Mouse (Mus musculus) MEL (cell line): ENCODE data around the gene Hmgb1. TPM values are rescaled to one million over a fixed set of nuclear protein-coding genes. Genes with fewer than 3 reads are reported as not detected.

Experiments
- DNase-seq: peaks from one replicate; pipeline ENCODE4 v3.0.0; 2011; ENCODE audit warnings: low read depth, low spot score
- H3K27ac ChIP-seq: 2 replicates; pipeline ENCODE4 v1.5.1; 2012; ENCODE audit warnings: low read depth, mild to moderate bottlenecking, control low read depth, low read length, moderate library complexity; ENCODE audit not compliant: control insufficient read depth
- H3K27me3 ChIP-seq, 2 experiments: fragments of 150-350 bp in 1 of 2; sonication (generic) in 1 of 2; 2 replicates each; pipeline ENCODE4 v1.6.1; 2012; ENCODE audit warnings: low read length in 2 of 2, mild to moderate bottlenecking in 2 of 2, improper control_type of control experiment in 1 of 2, moderate library complexity in 1 of 2; ENCODE audit not compliant: insufficient read depth in 2 of 2, control insufficient read depth in 1 of 2
- H3K36me3 ChIP-seq, 2 experiments: 2 replicates each; pipeline ENCODE4 v1.6.1; 2012 to 2014; ENCODE audit warnings: low read length in 2 of 2, improper control_type of control experiment in 1 of 2, inconsistent platforms in 1 of 2, mild to moderate bottlenecking in 1 of 2; ENCODE audit not compliant: insufficient read depth in 2 of 2, control insufficient read depth in 1 of 2
- H3K4me1 ChIP-seq, 2 experiments: fragments of 150-350 bp in 1 of 2; sonication (generic) in 1 of 2; 2 replicates each; pipeline ENCODE4 v1.6.1; 2012; ENCODE audit warnings: low read length in 2 of 2, improper control_type of control experiment in 1 of 2, mild to moderate bottlenecking in 1 of 2; ENCODE audit not compliant: insufficient read depth in 2 of 2, control insufficient read depth in 1 of 2
- H3K4me3 ChIP-seq, 2 experiments: fragments of 150-350 bp in 1 of 2; sonication (generic) in 1 of 2; 2 replicates each; pipeline ENCODE4 v1.5.1; 2012; ENCODE audit warnings: low read depth in 2 of 2, low read length in 2 of 2, mild to moderate bottlenecking in 2 of 2, moderate library complexity in 2 of 2, control low read depth in 1 of 2, improper control_type of control experiment in 1 of 2; ENCODE audit not compliant: control insufficient read depth in 1 of 2, insufficient read depth in 1 of 2
- H3K79me2 ChIP-seq: 2 replicates; pipeline ENCODE4 v1.6.1; 2012; ENCODE audit warnings: mild to moderate bottlenecking, low read length, moderate library complexity; ENCODE audit not compliant: control insufficient read depth, poor library complexity, insufficient read depth
- H3K9ac ChIP-seq: 2 replicates; pipeline ENCODE4 v1.6.1; 2012; ENCODE audit warnings: low read depth, mild to moderate bottlenecking, control low read depth, low read length, moderate library complexity; ENCODE audit not compliant: control insufficient read depth, poor library complexity, severe bottlenecking
- H3K9me3 ChIP-seq: fragments of 150-350 bp; sonication (generic); replicated peaks from 2 replicates; pipeline ENCODE4 v1.6.1; 2012; ENCODE audit warnings: mild to moderate bottlenecking, low read length, improper control_type of control experiment, moderate library complexity; ENCODE audit not compliant: insufficient read depth
- BHLHE40 ChIP-seq: IDR thresholded peaks from 2 replicates; pipeline ENCODE4 v1.6.1; 2012; ENCODE audit warnings: low read depth, mild to moderate bottlenecking, inconsistent platforms, low read length, improper control_type of control experiment, borderline replicate concordance
- CHD1 ChIP-seq: IDR thresholded peaks from 2 replicates; pipeline ENCODE4 v1.6.1; 2012; ENCODE audit warnings: low read depth, mild to moderate bottlenecking, inconsistent platforms, low read length, improper control_type of control experiment
- CHD2 ChIP-seq: IDR thresholded peaks from 2 replicates; pipeline ENCODE4 v1.6.1; 2011; ENCODE audit warnings: low read length, improper control_type of control experiment
- ETS1 ChIP-seq: IDR thresholded peaks from 2 replicates; pipeline ENCODE4 v1.6.1; 2012; ENCODE audit warnings: low read depth, mild to moderate bottlenecking, inconsistent platforms, low read length, improper control_type of control experiment, moderate library complexity
- GABPA ChIP-seq: IDR thresholded peaks from 2 replicates; pipeline ENCODE4 v1.6.1; 2012; ENCODE audit warnings: low read depth, mild to moderate bottlenecking, inconsistent platforms, low read length, improper control_type of control experiment, moderate library complexity
- MAX ChIP-seq: IDR thresholded peaks from 2 replicates; pipeline ENCODE4 v1.6.1; 2011; ENCODE audit warnings: low read length, improper control_type of control experiment
- MYB ChIP-seq: IDR thresholded peaks from 2 replicates; pipeline ENCODE4 v1.6.1; 2011; ENCODE audit warnings: mild to moderate bottlenecking, low read depth, low read length, improper control_type of control experiment
- MYC ChIP-seq: IDR thresholded peaks from 2 replicates; pipeline ENCODE4 v1.6.1; 2011; ENCODE audit warnings: low read depth, mild to moderate bottlenecking, low read length, improper control_type of control experiment, moderate library complexity
- POLR2AphosphoS2 ChIP-seq: IDR thresholded peaks from 2 replicates; pipeline ENCODE4 v1.6.1; 2011; ENCODE audit warnings: low read length, improper control_type of control experiment
- SIN3A ChIP-seq: IDR thresholded peaks from 2 replicates; pipeline ENCODE4 v1.6.1; 2012; ENCODE audit warnings: low read length, improper control_type of control experiment, inconsistent platforms
- SMC3 ChIP-seq: IDR thresholded peaks from 2 replicates; pipeline ENCODE4 v1.6.1; 2011; ENCODE audit warnings: low read depth, low read length, improper control_type of control experiment
- TBP ChIP-seq: IDR thresholded peaks from 2 replicates; pipeline ENCODE4 v1.8.0; 2011; ENCODE audit warnings: low read depth, low read length, improper control_type of control experiment
- UBTF ChIP-seq: IDR thresholded peaks from 2 replicates; pipeline ENCODE4 v1.6.1; 2012; ENCODE audit warnings: low read depth, mild to moderate bottlenecking, inconsistent platforms, low read length, improper control_type of control experiment, moderate library complexity, borderline replicate concordance; ENCODE audit not compliant: insufficient read depth
- USF1 ChIP-seq: IDR thresholded peaks from 2 replicates; pipeline ENCODE4 v1.6.1; 2014; ENCODE audit warnings: low read depth, mild to moderate bottlenecking, inconsistent platforms, low read length, improper control_type of control experiment, moderate library complexity
- ZKSCAN1 ChIP-seq: IDR thresholded peaks from 2 replicates; pipeline ENCODE4 v1.6.1; 2012; ENCODE audit warnings: low read depth, mild to moderate bottlenecking, inconsistent platforms, low read length, improper control_type of control experiment, moderate library complexity
- ZMIZ1 ChIP-seq: IDR thresholded peaks from 2 replicates; pipeline ENCODE4 v1.6.1; 2012; ENCODE audit warnings: low read depth, mild to moderate bottlenecking, inconsistent platforms, low read length, improper control_type of control experiment, moderate library complexity
- polyA plus RNA-seq, 2 experiments: library from polyadenylated mRNA; stranded (reverse) in 1 of 2; unstranded in 1 of 2; fragments of >175 nt in 1 of 2; fragments of >200 nt in 1 of 2; gene quantifications; 2 replicates each; pipeline versions ENCODE4 v1.2.1 to v1.2.4; 2012; ENCODE audit warnings: low replicate concordance in 2 of 2, low read depth in 1 of 2; ENCODE audit not compliant: insufficient read length in 2 of 2, insufficient read depth in 1 of 2, missing spikeins in 1 of 2
- total RNA-seq: library from RNA; depleted of rRNA; stranded (reverse); fragments of 300-350 nt; gene quantifications from 2 replicates; pipeline ENCODE4 v1.2.3, GENCODE M21; 2012

Gene Hmgb1
- total and polyA plus RNA-seq, 3 experiments = 600 to 678 TPM; not detected in 1

- no peak overlapping the region for H3K9ac ChIP-seq
- no peak overlapping the region for H3K4me3 ChIP-seq
- DNase-seq = no peak
- no peaks in the 10 kb centered on the region; a peak in 1 of 4 replicates for H3K27me3 ChIP-seq
- TF ChIP-seq MYB (no peak), ZMIZ1 (no peak), CHD1 (no peak), POLR2AphosphoS2 (no peak), MYC (no peak), UBTF (no peak), ZKSCAN1 (no peak), BHLHE40 (no peak)
- no peak overlapping the region for H3K27ac ChIP-seq
- no peaks in the 10 kb centered on the region for H3K36me3 ChIP-seq
- H3K4me1 ChIP-seq = no peaks in the 10 kb centered on the region
- no peaks in the 10 kb centered on the region for H3K9me3 ChIP-seq
- no peaks in the 10 kb centered on the region for H3K79me2 ChIP-seq
These were observed 15.5 kb downstream of the Hmgb1 start for GRCm38 (mm10) chr5:149168816-149169215.

DNA sequence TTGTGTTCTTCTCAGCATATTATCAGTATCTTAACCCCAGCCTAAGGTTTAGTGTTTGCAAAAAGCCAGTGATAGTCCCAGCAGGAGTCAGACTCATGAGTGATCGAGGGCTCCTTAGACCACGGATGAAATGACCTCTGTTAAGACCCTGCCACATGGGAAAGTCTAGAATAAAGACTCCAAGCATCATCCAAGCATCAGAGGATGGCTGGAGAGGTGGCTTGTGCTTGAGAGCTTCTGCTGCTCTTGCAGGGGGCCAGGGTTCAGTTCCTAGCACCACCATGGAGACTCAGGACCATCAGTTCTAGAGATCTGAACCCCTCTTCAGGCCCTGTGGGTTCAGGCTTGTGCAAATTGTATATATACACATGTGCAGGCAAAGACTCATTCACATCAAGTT is 16.2 kb downstream of the Hmgb1 start:
- peaks cover 0 to under 1% of the 10 kb centered on the region in 2 experiments; a peak in 1 of 4 replicates for H3K4me1 ChIP-seq
- H3K4me3 ChIP-seq = no peak overlapping the region
- H3K9ac ChIP-seq = no peak overlapping the region
- 0 out of 4 replicates have a peak, but pooled peaks cover 0 to under 1% of the 10 kb centered on the region in 2 experiments for H3K36me3 ChIP-seq
- H3K79me2 ChIP-seq = no peaks in the 10 kb centered on the region
- no peaks in the 10 kb centered on the region for H3K9me3 ChIP-seq
- no peak for DNase-seq
- no peak overlapping the region for H3K27ac ChIP-seq
- H3K27me3 ChIP-seq = no peaks in the 10 kb centered on the region; a peak in 1 of 4 replicates
- no peak for TF ChIP-seq SIN3A
- TF ChIP-seq CHD2 = no peak
- no peak for TF ChIP-seq SMC3
- TF ChIP-seq USF1 = no peak
- TF ChIP-seq MAX = no peak
- no peak for TF ChIP-seq ETS1
- TF ChIP-seq CHD1 = no peak
- no peak for TF ChIP-seq GABPA
- TF ChIP-seq TBP = no peak
- TF ChIP-seq, all 39 proteins: peak for 0
